Mouse (Mus musculus) myocyte (in vitro differentiated cells): ENCODE measurements around the gene Leng9.

ENCODE experiments used
- CEBPB ChIP-seq: IDR thresholded peaks from 2 replicates; pipeline ENCODE4 v1.6.1; 2011; ENCODE audit warnings: mild to moderate bottlenecking, moderate library complexity; ENCODE audit not compliant: poor library complexity, insufficient read depth, severe bottlenecking
- POLR2A ChIP-seq: IDR thresholded peaks from one replicate; pipeline ENCODE4 v1.6.1; 2011; ENCODE audit warnings: low read depth, mild to moderate bottlenecking, control low read depth, moderate library complexity; ENCODE audit not compliant: insufficient read length
- USF1 ChIP-seq: IDR thresholded peaks from one replicate; pipeline ENCODE4 v1.6.1; 2011; ENCODE audit warnings: low read depth, mild to moderate bottlenecking, control low read depth, moderate library complexity

DNA sequence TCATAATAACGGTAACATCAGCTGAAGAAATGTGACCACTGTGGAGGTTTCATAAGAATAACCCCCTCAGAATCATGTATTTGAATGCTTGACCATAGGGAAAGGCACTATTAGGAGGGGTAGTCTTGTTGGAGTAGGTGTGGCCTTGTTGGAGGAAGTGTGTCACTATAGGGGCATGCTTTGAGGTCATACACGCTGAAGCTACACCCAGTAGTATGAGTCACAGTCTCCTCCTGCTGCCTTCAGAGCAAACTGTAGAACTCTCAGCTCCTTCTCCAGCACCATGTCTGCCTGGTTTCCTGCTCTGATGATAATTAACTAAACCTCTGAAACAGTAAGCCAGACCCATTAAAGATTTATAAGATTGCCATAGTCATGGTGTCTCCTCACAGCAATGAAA lies 51.3 kb downstream of the Leng9 start:
- TF ChIP-seq USF1 = no peak
- no peak for TF ChIP-seq POLR2A
- no peak for TF ChIP-seq CEBPB
